Mouse (Mus musculus) brain, embryonic 14.5 days (tissue): Measurements from ENCODE around the gene Acvrl1.

ENCODE experiments used
- CTCF ChIP-seq: fragments of 200-500 bp; IDR thresholded peaks from 2 replicates; pipeline ENCODE4 v1.5.1; 2012; ENCODE audit warnings: inconsistent platforms, mild to moderate bottlenecking, moderate library complexity, borderline replicate concordance; ENCODE audit not compliant: insufficient read depth, insufficient read length; ENCODE audit errors: extremely low read depth
- POLR2A ChIP-seq: fragments of 200-500 bp; IDR thresholded peaks from 2 replicates; pipeline ENCODE4 v1.6.1; 2012; ENCODE audit warnings: mild to moderate bottlenecking, inconsistent platforms, borderline replicate concordance; ENCODE audit not compliant: poor library complexity, insufficient read depth, insufficient read length, severe bottlenecking; ENCODE audit errors: extremely low read depth

DNA sequence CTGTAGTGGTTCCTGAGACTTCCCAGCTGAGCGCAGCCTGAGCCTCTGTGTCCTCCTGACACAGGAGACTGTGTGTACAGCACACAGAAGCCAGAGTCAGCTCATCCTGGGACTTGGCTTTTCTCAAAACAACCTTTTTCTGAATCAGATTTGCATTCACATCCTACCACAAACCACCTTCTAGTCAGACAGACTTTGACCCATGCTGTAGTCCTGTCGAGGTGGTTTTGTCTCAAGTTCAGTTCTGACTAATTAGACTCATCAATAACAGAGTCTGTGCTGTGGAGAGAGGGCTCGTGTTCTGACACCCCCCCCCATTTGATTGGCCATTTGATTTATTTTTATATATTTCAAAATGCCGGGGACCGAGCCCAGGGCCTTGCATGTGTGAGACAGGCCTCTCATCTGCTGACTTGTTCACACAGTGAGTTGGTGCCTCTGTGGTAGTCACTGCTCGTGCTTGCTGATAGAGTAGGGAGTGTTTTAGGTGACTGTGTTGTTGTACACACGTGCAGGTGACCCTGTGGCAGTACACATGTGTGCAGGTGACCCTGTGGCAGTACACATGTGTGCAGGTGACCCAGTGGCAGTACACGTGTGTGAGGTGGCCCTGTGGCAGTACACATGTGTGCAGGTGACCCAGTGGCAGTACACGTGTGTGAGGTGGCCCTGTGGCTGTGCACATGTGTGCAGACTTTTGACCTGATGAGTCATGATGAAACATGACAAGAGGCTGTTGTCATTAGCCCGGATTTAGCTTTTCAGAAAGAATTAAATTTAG, 61.8 kb downstream of the Acvrl1 start:
- TF ChIP-seq CTCF (no peak), POLR2A (no peak)
